Mouse (Mus musculus) C3H10T1/2 (cell line): Measurements from ENCODE around the gene Olfr1199. TPM values are rescaled to one million over a fixed set of nuclear protein-coding genes. Genes with fewer than 3 reads are reported as not detected.

Experiments
- polyA plus RNA-seq, 2 experiments: library from polyadenylated mRNA; unstranded; fragments of >200 nt; fragmentation: generic; extraction: Trizol; gene quantifications; one replicate each; pipeline ENCODE4 v1.2.1; 2012; ENCODE audit warnings: missing spikeins in 2 of 2

Gene Olfr1199
- not detected for polyA plus RNA-seq

DNA sequence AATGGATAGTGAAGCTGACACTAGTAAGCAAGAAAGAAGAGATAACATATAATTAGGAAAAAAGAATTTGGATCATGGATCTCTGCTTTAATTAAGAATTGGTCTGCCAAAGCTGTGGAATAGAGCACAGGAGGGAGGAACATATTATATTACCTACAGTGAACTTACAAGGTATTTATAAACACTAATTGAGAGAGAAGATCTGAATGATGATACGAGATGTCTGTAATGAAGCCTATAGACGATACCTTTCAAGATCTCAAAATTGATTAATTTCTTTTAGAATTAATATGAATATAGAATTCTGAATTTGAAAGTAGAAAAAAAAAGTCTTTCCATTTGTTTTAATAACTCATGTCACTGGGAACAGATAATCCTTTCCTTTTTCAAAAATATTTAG, at the start of gene Olfr1199:
Olfr1199 (minus strand) TSS at position 101 of the 400 bp plus-strand sequence.

DNA sequence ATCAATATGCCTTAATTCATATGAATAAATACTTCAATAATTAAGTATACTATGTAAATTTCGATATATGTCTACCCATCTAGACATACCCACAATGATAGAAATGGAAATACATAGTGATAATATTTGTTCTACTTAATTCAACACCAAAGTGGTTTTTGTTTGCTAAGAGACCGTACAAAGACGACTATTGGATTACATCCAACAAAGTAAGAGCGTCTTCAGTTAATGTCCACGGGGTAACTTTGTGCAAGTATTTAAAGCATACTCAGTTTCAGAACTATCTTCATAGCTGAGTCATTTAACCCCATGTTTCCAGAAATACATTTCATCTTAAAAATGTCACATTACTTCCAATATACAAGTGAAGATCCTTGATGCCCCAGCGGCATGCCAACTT, 32.5 kb upstream of the Olfr1199 start, which contains the start of gene Olfr1201:
Olfr1201 (plus strand) TSS at position 301 of the 400 bp plus-strand sequence.

DNA sequence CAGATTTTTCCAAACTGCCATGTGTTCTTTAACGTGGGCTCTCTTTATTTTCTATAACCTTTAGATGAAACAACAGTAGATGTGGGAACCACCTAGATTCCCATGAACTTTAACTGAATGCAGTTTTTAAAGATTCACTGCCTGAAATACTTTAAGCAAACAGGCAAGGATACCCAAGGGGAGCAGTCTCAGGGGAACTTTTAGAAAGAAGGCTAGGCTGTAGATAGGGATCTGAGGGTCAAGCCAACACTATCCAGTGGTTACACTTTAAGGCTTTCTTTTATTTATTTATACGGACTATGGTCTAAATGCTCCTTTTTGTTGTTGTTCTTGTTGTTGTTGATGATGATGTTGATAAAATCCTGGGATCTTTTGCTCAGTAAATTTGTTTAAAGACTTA, 10.1 kb upstream of the Olfr1199 start, which contains the start of gene Olfr1200:
Olfr1200 (minus strand) TSS at position 101 of the 400 bp plus-strand sequence.

DNA sequence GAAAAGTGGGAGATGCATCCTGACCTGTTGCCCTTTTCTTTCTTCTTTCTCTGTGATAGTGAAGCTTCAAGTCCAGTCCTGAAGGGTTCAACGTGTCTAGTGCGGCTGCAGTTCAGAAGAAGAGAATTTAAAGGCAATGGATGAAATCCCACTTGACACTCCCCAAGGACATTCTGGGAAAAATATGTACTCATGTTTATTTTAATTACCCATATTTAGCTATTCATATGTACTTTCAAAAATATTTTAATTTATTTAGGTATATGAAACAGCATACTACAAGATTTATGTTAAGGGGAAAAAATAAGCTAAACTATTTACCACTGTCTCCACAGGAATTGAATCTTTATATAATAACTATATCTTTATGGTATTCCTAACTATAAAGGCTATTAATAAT, 9.0 kb downstream of the Olfr1199 start, which contains the start of gene Olfr1198:
Olfr1198 (minus strand) TSS at position 101 of the 400 bp plus-strand sequence.

DNA sequence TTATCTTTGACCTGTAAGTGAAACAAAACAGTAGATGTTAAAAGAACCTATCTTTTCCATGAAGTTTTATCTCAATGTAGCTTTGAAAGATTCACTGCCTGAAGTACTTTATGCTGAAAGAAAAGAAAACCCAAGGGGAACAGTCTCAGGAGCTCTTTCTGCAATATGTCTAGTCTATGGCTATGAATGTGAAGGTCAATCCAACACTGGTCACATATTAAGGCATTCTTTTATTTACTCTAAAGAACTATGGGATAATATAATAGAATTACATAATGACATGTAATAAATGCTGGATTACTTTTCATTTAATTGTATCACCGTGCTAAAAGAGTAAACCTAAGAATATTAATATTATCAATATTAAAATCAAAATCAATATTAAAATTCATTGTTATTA, 28.0 kb downstream of the Olfr1199 start, which contains the start of gene Olfr1197:
Olfr1197 (minus strand) TSS at position 101 of the 400 bp plus-strand sequence.

DNA sequence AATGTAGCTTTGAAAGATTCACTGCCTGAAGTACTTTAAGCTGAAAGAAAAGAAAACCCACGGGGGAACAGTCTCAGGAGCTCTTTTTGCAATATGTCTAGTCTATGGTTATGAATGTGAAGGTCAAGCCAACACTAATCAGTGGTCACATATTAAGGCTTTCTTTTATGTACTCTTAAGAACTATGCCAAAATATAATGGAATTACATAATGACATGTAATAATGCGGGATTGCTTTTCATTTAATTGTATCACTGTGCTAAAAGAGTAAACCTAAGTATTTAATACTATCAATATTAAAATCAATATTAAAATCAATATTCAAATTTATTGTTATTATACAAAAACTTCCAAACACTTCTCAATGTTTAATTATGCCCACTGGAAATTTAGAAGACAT, 55.8 kb downstream of the Olfr1199 start, which contains the start of gene Olfr1196:
Olfr1196 (minus strand) TSS at position 101 of the 400 bp plus-strand sequence.

Other genes starting within 250 kb of the Olfr1199 start
- not detected for gene Olfr1186, start 241.9 kb downstream of the Olfr1199 start, polyA plus RNA-seq
- not detected for gene Olfr1188, start 203.5 kb downstream of the Olfr1199 start, polyA plus RNA-seq
- not detected for gene Olfr1189, start 174.0 kb downstream of the Olfr1199 start, polyA plus RNA-seq
- gene Olfr1191-ps1, start 119.9 kb downstream of the Olfr1199 start, polyA plus RNA-seq = not detected
- not detected for gene Olfr1192-ps1, start 112.0 kb downstream of the Olfr1199 start, polyA plus RNA-seq
- not detected for gene Olfr1193, start 84.8 kb downstream of the Olfr1199 start, polyA plus RNA-seq
- gene Olfr1195, start 71.3 kb downstream of the Olfr1199 start, polyA plus RNA-seq = not detected
- not detected for gene Olfr1196, start 55.9 kb downstream of the Olfr1199 start, polyA plus RNA-seq
- not detected for gene Olfr1197, start 28.1 kb downstream of the Olfr1199 start, polyA plus RNA-seq
- gene Olfr1198, start 9.1 kb downstream of the Olfr1199 start, polyA plus RNA-seq = not detected
- gene Olfr1200, start 10.0 kb upstream of the Olfr1199 start, polyA plus RNA-seq = not detected
- not detected for gene Olfr1201, start 32.6 kb upstream of the Olfr1199 start, polyA plus RNA-seq
- gene Olfr1202, start 54.0 kb upstream of the Olfr1199 start, polyA plus RNA-seq = not detected
- not detected for gene Olfr1205, start 69.3 kb upstream of the Olfr1199 start, polyA plus RNA-seq
- not detected for gene Olfr1204, start 88.8 kb upstream of the Olfr1199 start, polyA plus RNA-seq
- gene Olfr1206, start 102.8 kb upstream of the Olfr1199 start, polyA plus RNA-seq = not detected
- not detected for gene Olfr1208, start 141.8 kb upstream of the Olfr1199 start, polyA plus RNA-seq
- not detected for gene Olfr1209, start 154.7 kb upstream of the Olfr1199 start, polyA plus RNA-seq
- not detected for gene Olfr1211, start 177.6 kb upstream of the Olfr1199 start, polyA plus RNA-seq
- not detected for gene Olfr1212, start 193.5 kb upstream of the Olfr1199 start, polyA plus RNA-seq
- gene Gm13762, start 219.8 kb upstream of the Olfr1199 start, polyA plus RNA-seq = not detected
- not detected for gene Olfr1214, start 232.2 kb upstream of the Olfr1199 start, polyA plus RNA-seq
- not detected for gene Olfr1215, start 246.5 kb upstream of the Olfr1199 start, polyA plus RNA-seq